Mouse (Mus musculus) layer of hippocampus, postnatal 36 days (tissue): ENCODE results near the gene Kpna3. TPM values are rescaled to one million over a fixed set of nuclear protein-coding genes. Genes with fewer than 3 reads are reported as not detected.
"Not testable (repeated sequence)": the region's sequence is repeated elsewhere in the genome, so short reads cannot be mapped to it uniquely, and the experiment has no call there.

ENCODE experiments used
- DNase-seq, 2 experiments: peaks; one replicate each; pipeline ENCODE4 v3.0.0; 2022
- total RNA-seq, 2 experiments: library from RNA; stranded (reverse); gene quantifications; 2 replicates each; pipeline ENCODE4 v1.2.3; 2021

Gene Kpna3
- total RNA-seq, 2 experiments from 2014 or later, result 69.7 to 72.0 TPM

GRCm38 (mm10) chr14:61394745-61395144 lies 44.9 kb downstream of the Kpna3 start:
- DNase-seq, result no peak

- no peak for DNase-seq
Observed at GRCm38 (mm10) chr14:61390586-61390985, 49.1 kb downstream of the Kpna3 start.

- no peak for DNase-seq
Observed at GRCm38 (mm10) chr14:61367290-61367689, 72.4 kb downstream of the Kpna3 start.

GRCm38 (mm10) chr14:61364656-61365055 lies 75.0 kb downstream of the Kpna3 start:
- no peak for DNase-seq

- no peak for DNase-seq
Observed at GRCm38 (mm10) chr14:61363734-61364133, 75.9 kb downstream of the Kpna3 start.

GRCm38 (mm10) chr14:61362268-61362667 lies 77.4 kb downstream of the Kpna3 start:
- DNase-seq, result no peak

GRCm38 (mm10) chr14:61360981-61361511 lies 78.6 kb downstream of the Kpna3 start:
- no peak for DNase-seq

GRCm38 (mm10) chr14:61360131-61360980 lies 79.3 kb downstream of the Kpna3 start, which contains the start of gene Ebpl:
Ebpl (minus strand) TSS chr14:61360439.
- peak; percentile 92 to 93 for DNase-seq

- no peak for DNase-seq
Observed at GRCm38 (mm10) chr14:61354251-61355235, 85.1 kb downstream of the Kpna3 start.

GRCm38 (mm10) chr14:61350808-61351207 lies 88.9 kb downstream of the Kpna3 start:
- no peak for DNase-seq

GRCm38 (mm10) chr14:61349876-61350275 lies 89.8 kb downstream of the Kpna3 start:
- DNase-seq, result no peak

- DNase-seq, result peak; percentile 19 to 24
Observed at GRCm38 (mm10) chr14:61346827-61347698, 92.6 kb downstream of the Kpna3 start.

GRCm38 (mm10) chr14:61344590-61344989 lies 95.1 kb downstream of the Kpna3 start:
- no peak for DNase-seq

GRCm38 (mm10) chr14:61339381-61339780 lies 100.3 kb downstream of the Kpna3 start:
- no peak for DNase-seq

GRCm38 (mm10) chr14:61330996-61331561 lies 108.6 kb downstream of the Kpna3 start:
- peak; percentile 73 to 74 for DNase-seq

GRCm38 (mm10) chr14:61330591-61330990 lies 109.1 kb downstream of the Kpna3 start:
- DNase-seq, result peak; percentile 54 to 65

GRCm38 (mm10) chr14:61327618-61328450 lies 111.8 kb downstream of the Kpna3 start:
- DNase-seq, result peak; percentile 84 to 88

- not testable (repeated sequence) for DNase-seq
Observed at GRCm38 (mm10) chr14:61327007-61327406, 112.7 kb downstream of the Kpna3 start.

- no peak for DNase-seq
Observed at GRCm38 (mm10) chr14:61322740-61323139, 116.9 kb downstream of the Kpna3 start.

- DNase-seq, result no peak
Observed at GRCm38 (mm10) chr14:61321200-61321599, 118.5 kb downstream of the Kpna3 start.
